Mouse (Mus musculus): ENCODE results near the gene Mrpl42. TPM values are rescaled to one million over a fixed set of nuclear protein-coding genes. Genes with fewer than 3 reads are reported as not detected.
A peak's percentile ranks its signal among the peaks of the same experiment; 100 is the strongest.

Gene Mrpl42
- polyA plus RNA-seq, 2 experiments: 110 to 217 TPM

- Histone ChIP-seq H3K9ac (replicated peaks) (no peak overlapping the region), H3K27ac (no peak overlapping the region), H3K36me3 (replicated peaks; ENCODE audit: control insufficient read depth, insufficient read depth, low read depth) (no peaks in the 10 kb centered on the region; the same call in 1 of the 2 replicates), H3K4me1 (replicated peaks; ENCODE audit: control insufficient read depth in 2 of 2, insufficient read depth in 2 of 2, low read length in 1 of 2) (peaks cover 11 to 22% of the 10 kb centered on the region in 2 experiments), H3K9me3 (ENCODE audit: control insufficient read depth, low read length) (no peaks in the 10 kb centered on the region), H3K4me2 (ENCODE audit: low read depth) (no peak overlapping the region), H3K27me3 (ENCODE audit: control insufficient read depth, insufficient read depth, low read length) (no peaks in the 10 kb centered on the region), H3K4me3 (ENCODE audit: insufficient read depth in 1 of 2, low read depth in 2 of 2, low read length in 2 of 2) (no peak overlapping the region)
- ATAC-seq (ENCODE audit: insufficient read depth) (no peak), DNase-seq (ENCODE audit: low read depth in 3 of 3, low spot score in 3 of 3) (no peak)
- WGBS (ENCODE audit: insufficient replicate concordance): 79% methylated on average over 6 of the region's 6 CpGs
- TF ChIP-seq EP300 (IDR thresholded peaks at IDR 0.05; ENCODE audit: low read depth): no peak
- TF ChIP-seq CTCF (IDR thresholded peaks at IDR 0.05; ENCODE audit: low read depth): no peak
Measured at GRCm38 (mm10) chr10:95517656-95518055, 15.9 kb upstream of the Mrpl42 start.

- H3K4me3 ChIP-seq (ENCODE audit: insufficient read depth in 1 of 2, low read depth in 2 of 2, low read length in 2 of 2): peak overlapping the region; percentile 79 to 99
- peak; percentile 61 for ATAC-seq (ENCODE audit: insufficient read depth)
- H3K36me3 ChIP-seq (replicated peaks; ENCODE audit: control insufficient read depth, insufficient read depth, low read depth): no peaks in the 10 kb centered on the region
Measured at GRCm38 (mm10) chr10:95515293-95515931, 13.7 kb upstream of the Mrpl42 start.

GRCm38 (mm10) chr10:95514656-95515292, 13.0 kb upstream of the Mrpl42 start, which contains the start of gene Ube2n:
TSS of gene Ube2n (plus strand) at chr10:95515145.
- Histone ChIP-seq H3K9ac (replicated peaks) (peak within 1 kb of the TSS; percentile 96), H3K4me2 (ENCODE audit: low read depth) (peak within 1 kb of the TSS; percentile 94), H3K27me3 (ENCODE audit: control insufficient read depth, insufficient read depth, low read length) (no peaks in the 10 kb centered on the region), H3K27ac (peak within 1 kb of the TSS; percentile 82), H3K9me3 (ENCODE audit: control insufficient read depth, low read length) (no peaks in the 10 kb centered on the region), H3K36me3 (replicated peaks; ENCODE audit: control insufficient read depth, insufficient read depth, low read depth) (no peaks in the 10 kb centered on the region), H3K4me1 (replicated peaks; ENCODE audit: control insufficient read depth in 2 of 2, insufficient read depth in 2 of 2, low read length in 1 of 2) (peaks cover 11 to 18% of the 10 kb centered on the region in 2 experiments), H3K4me3 (ENCODE audit: insufficient read depth in 1 of 2, low read depth in 2 of 2, low read length in 2 of 2) (peak within 1 kb of the TSS; percentile 79 to 99)
- DNase-seq (ENCODE audit: low read depth in 3 of 3, low spot score in 3 of 3) (peak; percentile 88 to 90 (median 89)), ATAC-seq (ENCODE audit: insufficient read depth) (peak; percentile 92)
- WGBS (ENCODE audit: insufficient replicate concordance): under 1% methylated on average over 73 of the region's 81 CpGs
- TF ChIP-seq CTCF (IDR thresholded peaks at IDR 0.05; ENCODE audit: low read depth) (no peak), EP300 (IDR thresholded peaks at IDR 0.05; ENCODE audit: low read depth) (no peak)

More at GRCm38 (mm10) chr10:95515293-95515931, 13.7 kb upstream of the Mrpl42 start:
- TF ChIP-seq EP300 (IDR thresholded peaks at IDR 0.05; ENCODE audit: low read depth) (no peak), CTCF (IDR thresholded peaks at IDR 0.05; ENCODE audit: low read depth) (no peak)
- Histone ChIP-seq H3K9me3 (ENCODE audit: control insufficient read depth, low read length) (no peaks in the 10 kb centered on the region), H3K4me2 (ENCODE audit: low read depth) (peak overlapping the region; percentile 94), H3K27me3 (ENCODE audit: control insufficient read depth, insufficient read depth, low read length) (no peaks in the 10 kb centered on the region), H3K27ac (peak overlapping the region; percentile 82), H3K4me1 (replicated peaks; ENCODE audit: control insufficient read depth in 2 of 2, insufficient read depth in 2 of 2, low read length in 1 of 2) (peaks cover 11 to 22% of the 10 kb centered on the region in 2 experiments), H3K9ac (replicated peaks) (peak overlapping the region; percentile 96)
- under 1% methylated on average over 71 of the region's 80 CpGs for WGBS (ENCODE audit: insufficient replicate concordance)
- peak in 1 of 3 experiments; percentile 32 for DNase-seq (ENCODE audit: low read depth in 3 of 3, low spot score in 3 of 3)

- no peak for ATAC-seq (ENCODE audit: insufficient read depth)
- Histone ChIP-seq H3K27me3 (ENCODE audit: control insufficient read depth, insufficient read depth, low read length) (no peaks in the 10 kb centered on the region), H3K9me3 (ENCODE audit: control insufficient read depth, low read length) (no peaks in the 10 kb centered on the region), H3K4me1 (replicated peaks; ENCODE audit: control insufficient read depth in 2 of 2, insufficient read depth in 2 of 2, low read length in 1 of 2) (peaks cover 11 to 15% of the 10 kb centered on the region in 2 experiments), H3K27ac (peak overlapping the region; percentile 82), H3K36me3 (replicated peaks; ENCODE audit: control insufficient read depth, insufficient read depth, low read depth) (no peaks in the 10 kb centered on the region), H3K9ac (replicated peaks) (peak overlapping the region; percentile 96), H3K4me3 (ENCODE audit: insufficient read depth in 1 of 2, low read depth in 2 of 2, low read length in 2 of 2) (peak overlapping the region; percentile 79 to 99), H3K4me2 (ENCODE audit: low read depth) (peak overlapping the region; percentile 94)
- whole genome bisulfite sequencing (ENCODE audit: insufficient replicate concordance): 28% methylated on average over 15 of the region's 15 CpGs
- DNase-seq (ENCODE audit: low read depth in 3 of 3, low spot score in 3 of 3): no peak
- TF ChIP-seq CTCF (IDR thresholded peaks at IDR 0.05; ENCODE audit: low read depth): no peak
- TF ChIP-seq EP300 (IDR thresholded peaks at IDR 0.05; ENCODE audit: low read depth): no peak
Measured at GRCm38 (mm10) chr10:95513768-95514556, 12.2 kb upstream of the Mrpl42 start.
